Mouse (Mus musculus): ENCODE results near the gene Atp1b2. TPM values are rescaled to one million over a fixed set of nuclear protein-coding genes. Genes with fewer than 3 reads are reported as not detected.

Gene Atp1b2
- total and polyA plus RNA-seq, 3 experiments = 0.09 TPM; not detected in 2

- Histone ChIP-seq H3K9ac (ENCODE audit: insufficient read depth, low read depth) (no peak overlapping the region), H3K9me3 (replicated peaks; ENCODE audit: low read length) (no peaks in the 10 kb centered on the region), H3K4me2 (ENCODE audit: insufficient read depth, low read depth, poor library complexity, severe bottlenecking) (no peak overlapping the region), H3K27me3 (replicated peaks) (no peaks in the 10 kb centered on the region), H3K4me1 (ENCODE audit: control insufficient read depth in 1 of 2, insufficient read depth in 2 of 2) (no peaks in the 10 kb centered on the region), H3K27ac (ENCODE audit: insufficient read depth, low read depth) (no peak overlapping the region), H3K36me3 (replicated peaks in 1 of 2; ENCODE audit: control insufficient read depth in 1 of 2, insufficient read depth in 1 of 2, low read length in 1 of 2) (peaks cover 34 to 88% of the 10 kb centered on the region in 2 experiments), H3K79me2 (replicated peaks; ENCODE audit: control insufficient read depth, extremely low read depth, insufficient read depth, poor library complexity, severe bottlenecking) (no peaks in the 10 kb centered on the region), H3K4me3 (replicated peaks in 1 of 3; ENCODE audit: low read depth in 2 of 3, low read length in 2 of 3, poor library complexity in 1 of 3) (no peak overlapping the region)
- in situ Hi-C loops (cut with MboI; ENCODE audit: low pct_ligation_motif_present, low pct_unique_long_range_greater_than_20kb, low sequenced_read_pairs) = no loop called here
- DNase-seq (ENCODE audit: extremely low read depth) = no peak
- dilution Hi-C loops (cut with MboI; ENCODE audit: extremely low pct_ligation_motif_present, extremely low pct_unique_long_range_greater_than_20kb, low sequenced_read_pairs) = no loop called here
- TF ChIP-seq PAX5 (IDR thresholded peaks at IDR 0.05; ENCODE audit: low read length) = no peak
These were observed 47.0 kb downstream of the Atp1b2 start for GRCm38 (mm10) chr11:69558756-69559155.

DNA sequence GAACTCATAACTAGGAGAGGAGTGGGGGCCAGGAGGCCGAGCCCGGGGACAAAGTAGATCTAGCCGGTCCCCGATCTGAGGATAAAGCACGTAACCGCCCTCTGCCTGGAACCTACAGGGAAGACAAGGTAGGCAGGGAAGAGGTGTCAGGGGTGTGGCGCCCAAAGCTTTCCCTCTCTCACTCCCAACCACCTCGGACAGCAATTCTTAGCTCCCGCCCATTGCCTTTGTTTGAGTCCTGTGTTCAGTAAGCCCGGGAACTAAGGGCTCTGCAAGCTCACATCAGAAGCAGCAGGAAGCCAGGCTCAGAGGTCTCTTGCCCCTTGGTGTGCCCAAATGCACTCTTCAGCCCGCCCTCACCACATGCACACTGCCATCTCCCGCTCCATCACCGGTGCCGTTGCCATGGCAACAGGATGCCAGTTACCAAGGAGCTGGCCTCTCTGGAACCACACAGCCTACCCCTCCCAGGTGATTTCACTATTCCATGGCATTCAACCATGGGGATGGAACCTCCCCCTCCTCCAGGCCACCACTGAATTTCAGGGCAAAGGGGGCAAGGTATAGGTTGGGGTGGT is 48.3 kb downstream of the Atp1b2 start:
- Histone ChIP-seq H3K79me2 (replicated peaks; ENCODE audit: control insufficient read depth, extremely low read depth, insufficient read depth, poor library complexity, severe bottlenecking) (no peaks in the 10 kb centered on the region), H3K4me3 (replicated peaks in 1 of 3; ENCODE audit: low read depth in 2 of 3, low read length in 2 of 3, poor library complexity in 1 of 3) (no peak overlapping the region), H3K9me3 (replicated peaks; ENCODE audit: low read length) (no peaks in the 10 kb centered on the region), H3K4me1 (ENCODE audit: control insufficient read depth in 1 of 2, insufficient read depth in 2 of 2) (no peaks in the 10 kb centered on the region), H3K27me3 (replicated peaks) (no peaks in the 10 kb centered on the region), H3K4me2 (ENCODE audit: insufficient read depth, low read depth, poor library complexity, severe bottlenecking) (no peak overlapping the region), H3K27ac (ENCODE audit: insufficient read depth, low read depth) (no peak overlapping the region), H3K9ac (ENCODE audit: insufficient read depth, low read depth) (no peak overlapping the region), H3K36me3 (replicated peaks in 1 of 2; ENCODE audit: control insufficient read depth in 1 of 2, insufficient read depth in 1 of 2, low read length in 1 of 2) (peaks cover 21 to 82% of the 10 kb centered on the region in 2 experiments)
- DNase-seq (ENCODE audit: extremely low read depth) = no peak
- dilution Hi-C loops (cut with MboI; ENCODE audit: extremely low pct_ligation_motif_present, extremely low pct_unique_long_range_greater_than_20kb, low sequenced_read_pairs) (no loop called here), in situ Hi-C loops (cut with MboI; ENCODE audit: low pct_ligation_motif_present, low pct_unique_long_range_greater_than_20kb, low sequenced_read_pairs) (no loop called here)
- TF ChIP-seq HCFC1 (IDR thresholded peaks at IDR 0.05; ENCODE audit: low read depth, low read length) (no peak), E2F4 (IDR thresholded peaks at IDR 0.05; ENCODE audit: insufficient replicate concordance, low read depth, low read length) (no peak)

DNA sequence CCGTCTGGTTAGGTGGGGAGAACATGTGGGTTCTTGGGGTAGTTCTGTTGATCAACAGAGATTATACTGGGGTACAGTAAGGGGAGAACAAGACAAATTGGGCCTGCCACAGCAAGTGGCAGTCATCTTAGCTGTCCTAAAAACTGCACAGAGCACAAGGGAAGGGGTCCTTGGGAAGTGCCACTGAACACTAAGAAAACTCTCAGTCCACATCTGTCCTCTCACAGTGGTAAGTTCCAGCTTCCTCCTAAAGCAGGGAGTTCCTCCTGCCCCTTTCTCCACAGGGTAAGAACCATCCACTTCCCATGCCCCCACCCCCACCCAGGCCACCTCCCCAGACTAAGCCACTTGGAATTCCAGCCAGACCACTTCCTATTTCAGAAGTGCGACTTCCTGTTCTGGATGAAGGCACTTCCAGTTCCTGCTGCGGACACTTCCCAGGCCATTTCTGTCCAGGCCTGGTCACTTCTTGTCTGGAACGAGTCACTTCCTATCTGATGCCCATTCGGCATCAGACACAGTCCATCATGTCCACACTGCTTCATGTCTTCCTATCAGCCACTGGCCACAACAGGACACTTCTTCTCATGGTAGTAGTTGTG is 51.1 kb downstream of the Atp1b2 start:
- H3K4me2 ChIP-seq (ENCODE audit: insufficient read depth, low read depth, poor library complexity, severe bottlenecking) = no peak overlapping the region
- dilution Hi-C loops (cut with MboI; ENCODE audit: extremely low pct_ligation_motif_present, extremely low pct_unique_long_range_greater_than_20kb, low sequenced_read_pairs) = no loop called here
- no peaks in the 10 kb centered on the region for H3K79me2 ChIP-seq (replicated peaks; ENCODE audit: control insufficient read depth, extremely low read depth, insufficient read depth, poor library complexity, severe bottlenecking)
- no peak overlapping the region for H3K27ac ChIP-seq (ENCODE audit: insufficient read depth, low read depth)
- peaks cover 0 to 54% of the 10 kb centered on the region in 2 experiments for H3K36me3 ChIP-seq (replicated peaks in 1 of 2; ENCODE audit: control insufficient read depth in 1 of 2, insufficient read depth in 1 of 2, low read length in 1 of 2)
- no peak overlapping the region for H3K9ac ChIP-seq (ENCODE audit: insufficient read depth, low read depth)
- H3K27me3 ChIP-seq (replicated peaks) = peaks cover 7% of the 10 kb centered on the region
- TF ChIP-seq MYC (IDR thresholded peaks at IDR 0.05; ENCODE audit: low read depth, low read length) (no peak), RAD21 (IDR thresholded peaks at IDR 0.05; ENCODE audit: low read depth, low read length) (no peak), UBTF (IDR thresholded peaks at IDR 0.05; ENCODE audit: low read depth, low read length) (no peak), CTCF (conservative IDR thresholded peaks at IDR 0.05 in 1 of 2, IDR thresholded peaks at IDR 0.05 in 1 of 2; ENCODE audit: low read depth in 2 of 2, low read length in 2 of 2) (no peak), MAFK (IDR thresholded peaks at IDR 0.05; ENCODE audit: insufficient replicate concordance, low read length) (no peak), PAX5 (IDR thresholded peaks at IDR 0.05; ENCODE audit: low read length) (no peak), RCOR1 (conservative IDR thresholded peaks at IDR 0.05; ENCODE audit: low read depth, low read length) (no peak), E2F4 (IDR thresholded peaks at IDR 0.05; ENCODE audit: insufficient replicate concordance, low read depth, low read length) (no peak), TCF12 (IDR thresholded peaks at IDR 0.05; ENCODE audit: low read depth, low read length) (no peak), CHD2 (IDR thresholded peaks at IDR 0.05; ENCODE audit: low read length) (no peak), JUND (conservative IDR thresholded peaks at IDR 0.05; ENCODE audit: low read depth, low read length) (no peak), KAT2A (IDR thresholded peaks at IDR 0.05; ENCODE audit: insufficient replicate concordance, low read length) (no peak)
- H3K9me3 ChIP-seq (replicated peaks; ENCODE audit: low read length) = no peaks in the 10 kb centered on the region
- no peaks in the 10 kb centered on the region; a peak in 1 of 4 replicates for H3K4me1 ChIP-seq (ENCODE audit: control insufficient read depth in 1 of 2, insufficient read depth in 2 of 2)
- no peak for DNase-seq (ENCODE audit: extremely low read depth)
- H3K4me3 ChIP-seq (replicated peaks in 1 of 3; ENCODE audit: low read depth in 2 of 3, low read length in 2 of 3, poor library complexity in 1 of 3) = no peak overlapping the region
- in situ Hi-C loops (cut with MboI; ENCODE audit: low pct_ligation_motif_present, low pct_unique_long_range_greater_than_20kb, low sequenced_read_pairs) = no loop called here

Measured in CH12.LX (cell line).